Mouse (Mus musculus) erythroblast, embryonic 14.5 days (primary cell): Measurements from ENCODE around the gene Zfp97. TPM values are rescaled to one million over a fixed set of nuclear protein-coding genes. Genes with fewer than 3 reads are reported as not detected.
"Not testable (repeated sequence)": the region's sequence is repeated elsewhere in the genome, so short reads cannot be mapped to it uniquely, and the experiment has no call there.

ENCODE experiments used
- H3K27me3 ChIP-seq: 2 replicates; pipeline ENCODE4 v1.6.1; 2012; ENCODE audit warnings: inconsistent platforms; ENCODE audit not compliant: control insufficient read depth
- H3K36me3 ChIP-seq: 2 replicates; pipeline ENCODE4 v1.6.1; 2012; ENCODE audit warnings: mild to moderate bottlenecking, inconsistent platforms; ENCODE audit not compliant: control insufficient read depth
- H3K4me1 ChIP-seq: 2 replicates; pipeline ENCODE4 v1.6.1; 2012; ENCODE audit warnings: inconsistent platforms; ENCODE audit not compliant: control insufficient read depth
- H3K4me3 ChIP-seq: replicated peaks from 2 replicates; pipeline ENCODE3; 2012; ENCODE audit warnings: moderate library complexity, mild to moderate bottlenecking, inconsistent platforms
- H3K9me3 ChIP-seq: 2 replicates; pipeline ENCODE4 v1.6.1; 2012; ENCODE audit warnings: low read length, inconsistent platforms, mixed read lengths; ENCODE audit not compliant: control insufficient read depth
- GATA1 ChIP-seq: IDR thresholded peaks from 2 replicates; pipeline ENCODE4 v1.6.1; 2012; ENCODE audit warnings: low read length, inconsistent platforms, mixed read lengths
- TAL1 ChIP-seq: IDR thresholded peaks from 3 replicates; pipeline ENCODE4 v1.6.1; 2012; ENCODE audit warnings: low read length, inconsistent platforms, mixed read lengths
- polyA plus RNA-seq: library from polyadenylated mRNA; stranded (reverse); fragments of >175 nt; gene quantifications from 2 replicates; pipeline ENCODE4 v1.2.3, GENCODE M21; 2012

Zfp97 gene
- not detected in 2 replicates for polyA plus RNA-seq

DNA sequence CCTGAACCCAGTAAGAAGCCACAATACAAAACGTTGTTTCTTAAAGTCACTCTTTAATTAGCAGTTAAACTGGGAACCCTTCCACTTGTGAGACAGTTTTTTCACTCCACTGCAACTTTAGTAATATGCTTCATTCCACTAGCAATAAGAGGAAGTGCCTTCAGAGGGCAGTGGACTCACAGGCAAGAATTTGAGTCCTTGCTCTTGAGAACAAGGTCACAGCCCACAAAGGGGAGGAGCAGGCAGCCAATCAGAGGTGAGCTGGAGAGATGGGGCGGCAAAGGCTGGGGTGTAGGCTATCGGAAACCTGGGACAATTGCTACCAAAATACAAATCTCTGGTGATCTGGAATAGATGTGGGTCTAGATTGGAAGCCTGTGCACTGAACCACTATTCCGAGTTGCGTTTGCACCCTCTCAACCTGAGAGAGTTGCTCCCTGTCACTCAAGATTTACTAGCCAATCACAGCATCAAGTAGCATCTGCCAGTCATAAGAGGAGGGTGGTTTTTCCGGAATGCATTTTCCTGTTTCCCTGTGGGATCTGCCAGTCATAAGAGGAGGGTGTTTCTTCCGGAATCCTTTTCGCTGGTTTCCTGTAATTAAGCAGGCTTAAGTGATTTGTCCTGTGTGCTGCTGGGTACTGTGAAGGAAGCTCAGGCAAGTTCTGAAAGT is at the start of gene Zfp97:
Gene Zfp97 (plus strand): TSS at position 586 of the 673 bp plus-strand sequence.
- H3K36me3 ChIP-seq, H3K4me1 ChIP-seq, H3K27me3 ChIP-seq, H3K4me3 ChIP-seq, H3K9me3 ChIP-seq: not testable (repeated sequence)

DNA sequence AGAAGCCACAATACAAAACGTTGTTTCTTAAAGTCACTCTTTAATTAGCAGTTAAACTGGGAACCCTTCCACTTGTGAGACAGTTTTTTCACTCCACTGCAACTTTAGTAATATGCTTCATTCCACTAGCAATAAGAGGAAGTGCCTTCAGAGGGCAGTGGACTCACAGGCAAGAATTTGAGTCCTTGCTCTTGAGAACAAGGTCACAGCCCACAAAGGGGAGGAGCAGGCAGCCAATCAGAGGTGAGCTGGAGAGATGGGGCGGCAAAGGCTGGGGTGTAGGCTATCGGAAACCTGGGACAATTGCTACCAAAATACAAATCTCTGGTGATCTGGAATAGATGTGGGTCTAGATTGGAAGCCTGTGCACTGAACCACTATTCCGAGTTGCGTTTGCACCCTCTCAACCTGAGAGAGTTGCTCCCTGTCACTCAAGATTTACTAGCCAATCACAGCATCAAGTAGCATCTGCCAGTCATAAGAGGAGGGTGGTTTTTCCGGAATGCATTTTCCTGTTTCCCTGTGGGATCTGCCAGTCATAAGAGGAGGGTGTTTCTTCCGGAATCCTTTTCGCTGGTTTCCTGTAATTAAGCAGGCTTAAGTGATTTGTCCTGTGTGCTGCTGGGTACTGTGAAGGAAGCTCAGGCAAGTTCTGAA is 57.7 kb downstream of the Zfp97 start:
- H3K27me3 ChIP-seq, H3K36me3 ChIP-seq, H3K4me3 ChIP-seq, H3K4me1 ChIP-seq, H3K9me3 ChIP-seq: not testable (repeated sequence)

DNA sequence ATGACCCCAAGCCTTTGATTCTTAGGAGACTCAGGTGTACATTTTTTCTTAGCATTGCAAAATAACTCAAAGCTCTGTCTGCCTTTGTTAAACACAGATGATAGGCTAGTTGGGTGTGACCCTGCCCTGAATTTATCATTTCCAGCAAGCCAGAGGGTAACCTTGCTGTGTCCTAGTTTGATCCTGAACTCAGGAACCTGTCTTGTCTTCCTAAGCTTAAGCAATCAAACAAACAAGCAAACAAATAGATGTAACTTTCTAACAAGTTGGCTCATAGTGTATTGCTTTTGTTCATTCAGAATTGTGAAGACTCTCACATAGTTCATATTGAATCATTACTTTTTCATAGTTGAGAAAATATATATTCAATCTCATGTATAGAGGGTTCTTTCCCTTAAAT is 73.5 kb downstream of the Zfp97 start:
- H3K36me3 ChIP-seq, H3K4me3 ChIP-seq, H3K4me1 ChIP-seq, H3K27me3 ChIP-seq: not testable (repeated sequence)
- H3K9me3 ChIP-seq, result peaks cover 13% of the 10 kb centered on the region

DNA sequence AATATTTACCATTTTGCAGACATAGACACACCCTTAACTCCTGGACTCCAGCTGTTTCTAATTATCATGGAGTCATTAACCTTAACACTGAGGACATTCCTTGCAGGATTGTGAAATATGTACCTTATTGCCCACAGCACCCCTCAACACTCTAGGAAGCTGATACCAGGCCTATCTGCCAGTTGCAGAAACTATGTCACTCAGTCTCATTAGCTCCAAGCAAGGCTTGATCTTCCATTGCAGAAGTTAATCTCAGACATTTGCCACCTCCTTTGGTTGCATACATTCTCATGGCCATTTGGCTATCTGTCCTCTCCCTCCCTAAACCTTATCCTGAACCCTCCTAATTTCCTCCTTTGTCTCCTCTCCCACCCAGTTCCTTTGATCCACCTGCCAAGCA is 74.0 kb downstream of the Zfp97 start:
- TF ChIP-seq GATA1 (no peak), TAL1 (no peak)
- H3K4me3 ChIP-seq, result no peak overlapping the region
- H3K9me3 ChIP-seq, result peaks cover 16% of the 10 kb centered on the region
- no peaks in the 10 kb centered on the region for H3K4me1 ChIP-seq
- no peaks in the 10 kb centered on the region for H3K27me3 ChIP-seq
- peaks cover 4% of the 10 kb centered on the region for H3K36me3 ChIP-seq

DNA sequence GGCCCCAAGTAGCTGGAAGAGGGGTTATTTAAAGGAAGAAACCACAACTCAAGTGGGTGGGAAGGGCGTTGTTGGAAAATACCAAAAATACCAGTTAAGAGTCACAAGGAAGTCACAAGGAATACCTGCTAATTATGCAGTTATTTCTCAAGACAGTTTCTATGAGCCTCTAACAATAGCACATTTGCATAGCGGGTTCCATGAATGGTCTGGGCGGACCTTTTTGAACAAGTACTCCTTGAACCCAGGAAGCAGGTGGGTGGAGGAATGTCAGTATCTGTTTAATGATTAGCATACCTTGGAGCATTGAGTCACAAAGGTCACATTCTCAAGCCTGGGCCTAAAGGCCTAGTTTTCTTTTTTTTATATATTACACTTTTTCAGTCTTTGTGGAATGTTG is 74.9 kb downstream of the Zfp97 start:
- peaks cover 18% of the 10 kb centered on the region for H3K9me3 ChIP-seq
- H3K4me3 ChIP-seq, H3K4me1 ChIP-seq, H3K27me3 ChIP-seq, H3K36me3 ChIP-seq: not testable (repeated sequence)

Other genes starting within 250 kb of the Zfp97 start
- 0.03 TPM in 1 of 2 replicates, not detected in the other for gene Zfp960, start 57.3 kb upstream of the Zfp97 start, polyA plus RNA-seq